Mouse (Mus musculus) midbrain, embryonic 16.5 days (tissue): ENCODE measurements at regions not wholly inside any gene's neighbourhood (a gene's known extent, or its start where the extent isn't known, plus 50 kb on each side); places are given as distances from the start of the nearest gene placed in this dataset.

Experiments used
- ATAC-seq: fragments of 200-750 bp; cut with Nextera tagmentation; 2 replicates; pipeline ENCODE4 v1.8.0; 2017; ENCODE audit warnings: moderate TSS enrichment
- H3K27ac ChIP-seq: fragments of 300-500 bp; sonication (generic); 2 replicates; pipeline ENCODE4 v1.5.1; 2014; ENCODE audit warnings: mild to moderate bottlenecking, low read length, mixed read lengths
- H3K27me3 ChIP-seq: fragments of 300-500 bp; sonication (generic); 2 replicates; pipeline ENCODE4 v1.6.1; 2014; ENCODE audit warnings: low read depth, low read length, mixed read lengths; ENCODE audit not compliant: control insufficient read depth, insufficient read depth
- H3K36me3 ChIP-seq: fragments of 300-500 bp; sonication (generic); 2 replicates; pipeline ENCODE4 v1.6.1; 2014; ENCODE audit warnings: mild to moderate bottlenecking, low read length, moderate library complexity, mixed read lengths; ENCODE audit not compliant: control insufficient read depth, insufficient read depth
- H3K4me1 ChIP-seq: fragments of 300-500 bp; sonication (generic); 2 replicates; pipeline ENCODE4 v1.6.1; 2014; ENCODE audit warnings: mild to moderate bottlenecking, low read length, mixed read lengths; ENCODE audit not compliant: control insufficient read depth, insufficient read depth
- H3K4me2 ChIP-seq: fragments of 300-500 bp; sonication (generic); 2 replicates; pipeline ENCODE4 v1.6.1; 2014; ENCODE audit warnings: mild to moderate bottlenecking, low read length, mixed read lengths
- H3K4me3 ChIP-seq: fragments of 300-500 bp; sonication (generic); 2 replicates; pipeline ENCODE4 v1.5.1; 2014; ENCODE audit warnings: low read depth, mild to moderate bottlenecking, low read length, moderate library complexity, mixed read lengths
- H3K9ac ChIP-seq: fragments of 300-500 bp; sonication (generic); 2 replicates; pipeline ENCODE4 v1.6.1; 2014; ENCODE audit warnings: low read depth, low read length, mixed read lengths
- H3K9me3 ChIP-seq: fragments of 300-500 bp; sonication (generic); replicated peaks from 2 replicates; pipeline ENCODE4 v1.6.1; 2014; ENCODE audit warnings: mild to moderate bottlenecking, low read length, mixed read lengths; ENCODE audit not compliant: control insufficient read depth, poor library complexity, severe bottlenecking
- WGBS: fragments of 180-500 bp; shearing (Covaris S2); extraction: QIAGEN DNeasy Blood & Tissue Kit; methylation state at CpG from one replicate; pipeline ENCODE4 v1.1.7; 2014; 5-methylcytosine and 5-hydroxymethylcytosine counted together

DNA sequence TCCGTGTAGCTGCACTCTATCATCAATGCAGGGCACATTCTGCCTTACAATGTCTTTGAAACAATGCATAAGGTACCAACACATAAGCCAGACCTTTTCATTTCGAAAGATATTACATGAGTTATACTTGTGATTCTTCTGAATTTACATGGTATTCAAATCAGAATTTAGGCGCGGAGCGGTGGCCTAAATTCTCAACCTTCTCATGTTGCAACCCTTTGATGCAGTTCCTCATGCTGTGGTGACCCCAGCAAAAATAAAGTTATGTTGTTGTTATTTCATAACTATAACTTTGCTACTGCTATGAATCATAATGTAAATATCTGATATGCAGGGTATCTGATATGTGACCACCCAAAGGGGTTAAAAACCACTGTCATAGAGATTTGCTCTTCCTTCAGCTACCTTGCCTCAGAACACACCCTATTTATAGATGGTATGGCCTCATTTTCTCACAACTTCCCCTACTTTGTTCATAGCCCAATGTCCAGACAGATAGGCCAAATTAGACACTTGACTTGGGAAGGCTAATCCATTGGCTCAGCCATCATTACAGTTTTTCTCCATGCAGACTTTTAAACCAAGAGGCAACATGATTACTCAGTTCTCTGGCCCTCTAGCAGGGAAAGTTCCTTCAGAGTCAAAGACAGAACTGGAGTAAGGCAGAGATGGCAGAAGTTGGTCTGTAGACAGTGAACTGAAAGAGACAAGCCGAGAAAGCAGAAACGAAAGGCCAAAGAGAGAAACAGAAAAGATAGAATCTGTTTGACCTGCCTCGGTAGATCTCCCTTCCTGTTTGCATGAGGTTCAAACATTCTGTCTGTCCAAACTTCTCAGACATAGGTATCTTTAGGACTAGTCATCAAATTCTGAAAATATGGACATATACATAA is 102.1 kb upstream of the Ppm1h start:
- H3K27me3 ChIP-seq = no peaks in the 10 kb centered on the region
- no peak overlapping the region for H3K4me2 ChIP-seq
- 96% methylated on average over 8 of the region's 8 CpGs for WGBS
- H3K4me3 ChIP-seq = no peak overlapping the region
- no peak overlapping the region for H3K9ac ChIP-seq
- H3K4me1 ChIP-seq = no peaks in the 10 kb centered on the region
- H3K27ac ChIP-seq = no peak overlapping the region
- H3K9me3 ChIP-seq = 0 out of 2 replicates have a peak, but pooled peaks cover 3% of the 10 kb centered on the region
- ATAC-seq = no peak
- H3K36me3 ChIP-seq = no peaks in the 10 kb centered on the region

DNA sequence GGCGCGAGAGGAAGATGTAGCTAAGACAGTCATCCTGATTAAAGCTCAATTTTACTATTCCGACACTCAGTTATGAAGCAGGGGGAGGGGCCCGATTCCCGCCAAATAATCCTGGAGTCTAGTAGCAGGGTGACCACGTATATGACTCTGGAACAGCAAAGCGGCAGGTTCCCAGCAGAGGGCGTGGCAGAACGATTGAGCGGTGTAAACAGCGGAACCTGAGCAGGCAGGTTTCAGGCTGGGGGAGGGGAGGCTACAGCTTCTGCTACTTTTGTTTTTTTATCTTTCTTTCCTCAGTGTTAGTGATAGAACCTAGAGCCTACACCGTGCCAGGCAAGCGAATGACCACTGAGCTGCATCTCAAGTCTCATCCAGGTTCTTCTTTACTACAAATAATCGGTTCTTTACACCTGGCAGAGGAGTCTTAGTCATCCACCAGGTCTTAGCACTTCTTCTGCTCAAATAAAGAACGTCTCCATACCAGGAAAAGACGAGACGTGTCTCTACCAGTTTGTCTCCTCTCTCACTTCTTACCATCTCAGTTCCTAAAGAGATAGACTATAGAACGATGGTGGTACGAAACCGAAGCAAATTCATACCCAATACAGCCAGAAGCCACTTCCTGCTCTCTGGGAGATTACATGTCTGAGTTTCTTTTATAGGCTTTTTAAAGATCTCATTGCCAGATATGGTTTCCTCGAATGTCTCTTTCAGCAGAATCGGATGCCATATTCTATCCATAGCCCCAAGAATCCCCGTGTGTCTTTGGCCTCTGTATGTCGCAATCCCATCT is 100.2 kb upstream of the Ppm1h start:
- Histone ChIP-seq H3K4me3 (no peak overlapping the region), H3K27me3 (no peaks in the 10 kb centered on the region), H3K9ac (no peak overlapping the region), H3K4me1 (no peaks in the 10 kb centered on the region), H3K27ac (no peak overlapping the region), H3K4me2 (no peak overlapping the region), H3K9me3 (0 out of 2 replicates have a peak, but pooled peaks cover 3% of the 10 kb centered on the region), H3K36me3 (no peaks in the 10 kb centered on the region)
- ATAC-seq = no peak
- WGBS = 65% methylated on average over 24 of the region's 24 CpGs

DNA sequence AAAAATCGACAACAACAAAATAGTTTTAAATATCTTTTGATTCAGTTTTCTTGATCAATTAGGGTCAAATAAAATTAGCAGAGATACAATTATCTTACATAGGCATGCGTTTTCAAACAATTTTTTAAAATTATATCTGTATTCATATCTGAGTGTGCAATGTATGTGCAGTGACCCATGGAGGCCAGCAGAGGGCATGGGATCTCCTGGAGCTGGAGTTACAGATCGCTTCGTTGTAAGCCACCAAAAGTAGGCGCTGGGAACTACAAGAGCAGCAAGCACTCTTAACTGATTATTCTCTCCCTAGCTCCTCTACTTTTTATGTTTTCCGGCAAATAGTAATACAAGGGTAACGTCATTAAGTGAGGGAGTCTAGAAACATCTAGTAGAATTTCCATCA is 97.5 kb upstream of the Ppm1h start:
- no peak for ATAC-seq
- Histone ChIP-seq H3K4me1 (no peaks in the 10 kb centered on the region), H3K36me3 (no peaks in the 10 kb centered on the region), H3K9ac (no peak overlapping the region), H3K27me3 (no peaks in the 10 kb centered on the region), H3K27ac (no peak overlapping the region), H3K4me2 (no peak overlapping the region), H3K4me3 (no peak overlapping the region), H3K9me3 (0 out of 2 replicates have a peak, but pooled peaks cover 3% of the 10 kb centered on the region)
- 87% methylated on average over 7 of the region's 7 CpGs for WGBS

GRCm38 (mm10) chr10:122587541-122587940 is 91.0 kb upstream of the Ppm1h start:
- Histone ChIP-seq H3K4me3 (no peak overlapping the region), H3K9me3 (no peaks in the 10 kb centered on the region), H3K36me3 (no peaks in the 10 kb centered on the region), H3K4me1 (no peaks in the 10 kb centered on the region), H3K27me3 (no peaks in the 10 kb centered on the region), H3K4me2 (no peak overlapping the region), H3K27ac (no peak overlapping the region), H3K9ac (no peak overlapping the region)
- WGBS = 89% methylated on average over 3 of the region's 3 CpGs
- no peak for ATAC-seq

DNA sequence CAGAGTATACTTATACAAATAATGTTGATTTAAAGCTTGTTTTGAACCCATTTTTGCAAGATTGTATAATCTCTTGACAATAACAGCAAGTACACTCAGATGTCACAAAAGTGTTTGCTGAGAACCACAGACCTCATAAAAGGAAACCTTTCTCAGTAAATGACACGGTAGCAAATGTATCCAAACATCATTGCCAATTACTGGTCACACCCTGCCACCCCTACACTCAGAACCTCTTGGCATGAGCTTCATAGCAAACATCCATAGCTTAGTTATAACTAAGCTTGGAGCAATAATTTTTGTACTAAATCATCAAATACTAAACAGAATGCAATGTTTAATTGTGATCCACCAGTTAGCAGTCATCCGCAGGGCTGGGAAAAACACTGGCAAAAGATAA is 79.1 kb upstream of the Ppm1h start:
- no peak overlapping the region for H3K27ac ChIP-seq
- H3K9ac ChIP-seq = no peak overlapping the region
- ATAC-seq = no peak
- H3K36me3 ChIP-seq = no peaks in the 10 kb centered on the region
- no peak overlapping the region for H3K4me3 ChIP-seq
- H3K9me3 ChIP-seq = no peaks in the 10 kb centered on the region
- WGBS = 93% methylated on average over 2 of the region's 2 CpGs
- H3K27me3 ChIP-seq = no peaks in the 10 kb centered on the region
- peaks cover 2% of the 10 kb centered on the region; the same call in 1 of the 2 replicates for H3K4me1 ChIP-seq
- H3K4me2 ChIP-seq = no peak overlapping the region

DNA sequence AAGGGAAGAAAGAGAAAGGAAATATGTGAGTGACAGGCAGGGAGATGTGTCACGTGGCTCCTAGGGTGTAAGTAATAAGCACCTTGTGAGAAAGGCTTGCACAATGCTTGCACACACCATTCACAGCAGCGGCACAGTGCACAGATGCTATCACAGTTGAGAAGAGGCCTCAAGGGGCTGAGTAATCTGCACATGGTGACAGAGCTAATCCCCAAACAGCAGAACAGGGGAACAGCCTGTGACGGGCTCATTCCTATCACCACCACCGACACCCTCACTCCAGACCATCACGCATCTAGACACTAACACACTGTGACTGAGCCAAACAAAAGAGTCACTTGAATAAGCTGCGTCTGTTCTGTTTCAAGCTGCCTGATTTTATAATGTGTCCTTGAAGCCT is 76.2 kb upstream of the Ppm1h start:
- peaks cover 2% of the 10 kb centered on the region; the same call in 1 of the 2 replicates for H3K4me1 ChIP-seq
- peak; percentile 28; the same call in 1 of the 2 replicates for ATAC-seq
- no peak overlapping the region for H3K27ac ChIP-seq
- H3K36me3 ChIP-seq = no peaks in the 10 kb centered on the region
- H3K9me3 ChIP-seq = no peaks in the 10 kb centered on the region
- 11% methylated on average over 6 of the region's 6 CpGs for WGBS
- no peak overlapping the region for H3K4me3 ChIP-seq
- H3K4me2 ChIP-seq = no peak overlapping the region
- no peak overlapping the region for H3K9ac ChIP-seq
- no peaks in the 10 kb centered on the region for H3K27me3 ChIP-seq

GRCm38 (mm10) chr10:122603960-122604359 is 74.6 kb upstream of the Ppm1h start:
- H3K27ac ChIP-seq = no peak overlapping the region
- ATAC-seq = no peak
- H3K4me2 ChIP-seq = no peak overlapping the region
- H3K9me3 ChIP-seq = no peaks in the 10 kb centered on the region
- H3K9ac ChIP-seq = no peak overlapping the region
- H3K4me3 ChIP-seq = no peak overlapping the region
- WGBS = 15% methylated on average over 1 of the region's 1 CpGs
- no peaks in the 10 kb centered on the region for H3K27me3 ChIP-seq
- peaks cover 2% of the 10 kb centered on the region; the same call in 1 of the 2 replicates for H3K4me1 ChIP-seq
- no peaks in the 10 kb centered on the region for H3K36me3 ChIP-seq

DNA sequence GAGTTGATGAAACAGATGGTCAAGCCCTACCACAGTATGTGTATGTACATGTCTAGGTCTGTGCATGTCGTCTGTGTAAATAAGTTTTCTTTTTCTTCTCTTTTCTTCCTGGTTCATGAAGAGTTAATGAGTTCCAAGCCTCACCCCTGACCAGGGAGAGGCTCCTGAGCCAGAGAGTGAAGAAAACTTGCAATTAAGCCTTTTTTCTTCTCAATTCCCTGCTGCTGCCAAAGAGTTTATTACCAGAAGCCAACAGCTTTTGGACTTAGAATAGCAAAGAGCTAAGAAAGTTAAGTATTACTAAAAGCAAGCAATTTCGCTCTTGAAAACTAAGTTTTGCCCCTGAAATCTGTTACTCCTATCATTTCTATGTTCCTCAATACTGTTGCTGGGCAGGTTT is 65.3 kb upstream of the Ppm1h start:
- no peak for ATAC-seq
- no peaks in the 10 kb centered on the region for H3K27me3 ChIP-seq
- H3K9me3 ChIP-seq = no peaks in the 10 kb centered on the region
- H3K27ac ChIP-seq = no peak overlapping the region
- H3K4me2 ChIP-seq = no peak overlapping the region
- no peaks in the 10 kb centered on the region for H3K36me3 ChIP-seq
- H3K4me3 ChIP-seq = no peak overlapping the region
- H3K4me1 ChIP-seq = no peaks in the 10 kb centered on the region
- 88% methylated on average over 2 of the region's 2 CpGs for WGBS
- H3K9ac ChIP-seq = no peak overlapping the region

DNA sequence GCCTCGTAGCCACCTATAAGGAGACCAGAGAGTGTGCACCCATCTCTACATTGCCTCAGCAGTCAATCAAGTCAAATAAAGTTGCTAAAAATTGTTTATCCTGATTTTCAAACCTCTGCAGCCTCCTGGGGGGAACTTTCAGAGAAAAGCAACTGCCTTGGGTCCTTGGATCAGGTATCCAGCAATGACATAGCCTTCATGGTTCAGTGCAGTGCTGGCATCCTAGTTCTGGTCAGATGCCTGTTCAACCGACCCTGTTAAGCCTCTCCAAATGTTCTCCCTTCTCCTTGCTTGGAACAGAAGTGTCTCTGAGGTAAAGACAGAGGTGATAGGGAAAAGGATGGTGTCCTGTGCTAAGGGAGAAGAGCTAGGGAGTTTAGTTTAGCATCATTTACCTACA is 64.7 kb upstream of the Ppm1h start:
- Histone ChIP-seq H3K4me2 (no peak overlapping the region), H3K4me1 (no peaks in the 10 kb centered on the region), H3K27ac (no peak overlapping the region), H3K9me3 (no peaks in the 10 kb centered on the region), H3K9ac (no peak overlapping the region), H3K36me3 (no peaks in the 10 kb centered on the region), H3K4me3 (no peak overlapping the region), H3K27me3 (no peaks in the 10 kb centered on the region)
- ATAC-seq = no peak
- 64% methylated on average over 2 of the region's 2 CpGs for WGBS
